Mouse (Mus musculus) ES-Bruce4 (cell line): ENCODE measurements around the gene Serpinb9g.

Source experiments
- CTCF ChIP-seq: IDR thresholded peaks from one replicate; pipeline ENCODE4 v1.8.1; 2011; ENCODE audit warnings: low read depth, low read length
- POLR2A ChIP-seq: IDR thresholded peaks from one replicate; pipeline ENCODE4 v1.8.1; 2011; ENCODE audit warnings: low read length; ENCODE audit not compliant: insufficient read depth

GRCm38 (mm10) chr13:33524629-33525028 lies 40.0 kb downstream of the Serpinb9g start:
- TF ChIP-seq CTCF (no peak), POLR2A (no peak)
